Mouse (Mus musculus) erythroid progenitor cell, adult 5-6 weeks (primary cell): ENCODE data around the gene Il20rb. TPM values are rescaled to one million over a fixed set of nuclear protein-coding genes. Genes with fewer than 3 reads are reported as not detected.
A peak's percentile ranks its signal among the peaks of the same experiment; 100 is the strongest.

ENCODE experiments used
- ATAC-seq: replicated peaks from 2 replicates; pipeline ENCODE4 v1.8.0; 2016; ENCODE audit warnings: moderate number of reproducible peaks, mild to moderate bottlenecking, moderate TSS enrichment, inconsistent platforms; ENCODE audit not compliant: poor library complexity, low FRiP score, severe bottlenecking
- total RNA-seq, 2 experiments: library from RNA; stranded (forward) in 1 of 2; stranded (reverse) in 1 of 2; fragments of 150-400 nt in 1 of 2; fragments of 186-747, 209-891 nt in 1 of 2; gene quantifications; 2 replicates each; pipeline versions ENCODE4 v1.2.3 to v1.2.4; 2015 to 2017; ENCODE audit warnings: low replicate concordance in 2 of 2

Gene Il20rb
- total RNA-seq, 2 experiments from 2014 or later = not detected

GRCm38 (mm10) chr9:100472931-100473330, 13.7 kb downstream of the Il20rb start:
- no peak for ATAC-seq

DNA sequence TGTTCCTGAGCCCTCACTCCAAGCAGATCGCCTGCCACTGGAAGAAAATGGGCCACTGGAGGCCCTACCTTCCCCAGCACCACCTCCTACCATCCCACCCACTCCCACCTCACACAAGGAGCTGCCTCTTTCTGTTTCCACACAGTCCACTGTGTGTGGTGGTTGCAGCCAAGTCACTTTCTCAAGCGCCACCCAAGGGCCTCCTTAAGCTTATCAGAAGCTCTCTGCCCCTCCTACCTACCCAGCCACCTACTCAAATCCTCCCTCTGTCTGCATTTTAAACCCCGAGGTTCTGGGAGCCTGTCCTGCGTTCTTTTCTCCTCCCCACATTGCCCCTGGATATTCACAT, 15.0 kb downstream of the Il20rb start:
- ATAC-seq = no peak; the same call in 1 of the 2 replicates

DNA sequence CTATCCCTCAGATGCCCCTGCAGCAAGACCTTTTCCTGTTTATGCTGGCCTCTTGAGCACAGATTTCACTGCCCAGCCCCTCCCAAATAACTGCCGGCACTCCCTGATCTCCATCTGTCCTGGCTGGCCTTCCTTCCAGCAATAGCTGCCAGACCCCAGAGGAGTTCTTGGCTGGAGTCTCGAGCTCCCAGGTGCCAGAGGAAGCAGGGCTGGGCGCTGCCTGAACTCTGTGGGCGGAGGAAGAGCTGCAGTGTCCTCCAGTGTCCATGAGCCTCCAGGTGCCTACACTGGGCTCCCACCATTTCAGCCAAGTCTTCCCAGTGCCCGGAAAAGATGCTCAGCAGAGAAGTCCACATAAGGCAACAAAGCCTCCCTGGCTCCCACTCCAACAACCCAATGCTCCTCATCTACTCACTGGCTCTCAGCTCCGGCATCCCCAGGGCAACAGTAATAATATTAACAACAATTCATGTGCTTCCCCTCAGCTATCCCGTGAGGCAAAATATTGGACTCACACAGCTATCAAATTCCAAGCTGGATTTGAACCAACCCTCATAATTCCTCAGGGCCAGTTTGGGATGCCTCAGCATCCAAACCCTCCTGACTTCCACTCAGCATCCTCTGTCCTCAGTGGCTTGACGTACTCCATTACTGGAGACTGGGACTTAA, 15.5 kb downstream of the Il20rb start:
- no peak for ATAC-seq

DNA sequence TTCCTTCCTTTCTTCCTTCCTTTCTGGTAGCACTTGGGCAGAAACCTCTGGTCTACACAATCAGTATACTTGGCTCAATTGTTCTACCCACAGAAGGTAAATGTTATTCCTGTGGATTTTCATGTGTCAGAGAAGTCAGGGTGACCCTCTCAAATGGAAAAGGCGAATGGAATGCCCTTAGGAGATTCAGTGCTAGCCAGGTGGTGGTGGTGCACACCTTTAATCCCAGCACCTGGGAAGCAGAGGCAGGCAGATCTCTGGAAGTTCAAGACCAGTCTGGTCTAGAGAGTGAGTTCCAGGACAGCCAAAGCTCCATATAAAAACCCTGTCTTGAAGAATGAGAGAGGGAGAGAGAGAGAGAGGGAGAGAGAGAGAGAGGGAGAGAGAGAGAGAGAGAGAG, 16.4 kb downstream of the Il20rb start:
- ATAC-seq = no peak

- ATAC-seq = no peak
Observed at GRCm38 (mm10) chr9:100469681-100470080, 16.9 kb downstream of the Il20rb start.

- ATAC-seq = no peak
Observed at GRCm38 (mm10) chr9:100468151-100468550, 18.4 kb downstream of the Il20rb start.

GRCm38 (mm10) chr9:100467653-100468052, 18.9 kb downstream of the Il20rb start:
- ATAC-seq = no peak

GRCm38 (mm10) chr9:100466743-100467142, 19.8 kb downstream of the Il20rb start:
- no peak for ATAC-seq

- ATAC-seq = no peak
Observed at GRCm38 (mm10) chr9:100465988-100466387, 20.6 kb downstream of the Il20rb start.

DNA sequence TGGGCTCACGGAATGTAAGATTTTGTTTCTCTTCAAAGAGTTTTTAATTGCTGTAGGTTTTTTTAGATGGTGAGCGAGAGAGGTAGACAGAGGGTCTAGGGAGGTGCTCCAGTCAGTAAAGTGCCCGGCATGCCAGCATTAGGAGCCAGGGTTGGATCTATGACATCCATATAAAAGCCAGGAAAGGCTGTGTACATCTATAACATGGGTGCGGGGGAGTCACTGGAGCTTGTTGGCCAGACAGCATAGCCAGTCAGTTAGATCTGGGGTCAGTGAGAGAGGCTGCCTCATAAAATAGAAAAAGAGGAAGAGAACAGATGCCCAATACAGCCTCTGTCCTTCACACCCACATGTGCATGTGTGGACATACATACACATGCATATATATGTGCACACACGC, 21.2 kb downstream of the Il20rb start:
- no peak for ATAC-seq

- ATAC-seq = no peak
Observed at GRCm38 (mm10) chr9:100463771-100464170, 22.8 kb downstream of the Il20rb start.

DNA sequence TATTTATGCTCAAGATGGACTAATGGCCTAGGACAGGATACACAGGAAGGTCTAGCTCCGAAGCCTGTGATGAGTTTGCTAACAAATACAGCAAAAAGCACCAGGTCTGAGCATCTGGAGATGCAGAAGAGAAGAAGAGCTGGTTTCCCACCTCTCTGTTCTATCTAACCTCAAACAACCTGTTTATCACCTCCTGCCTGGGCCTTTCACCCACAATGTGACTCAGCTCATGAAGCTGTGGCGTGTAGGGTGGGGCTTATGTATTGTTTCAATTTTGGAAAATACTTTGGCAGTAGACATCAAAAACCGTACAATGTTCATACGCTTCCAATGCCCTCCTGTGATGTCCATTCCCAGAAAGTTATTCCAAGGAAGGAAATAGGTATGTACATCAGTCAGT, 24.5 kb downstream of the Il20rb start:
- no peak for ATAC-seq

DNA sequence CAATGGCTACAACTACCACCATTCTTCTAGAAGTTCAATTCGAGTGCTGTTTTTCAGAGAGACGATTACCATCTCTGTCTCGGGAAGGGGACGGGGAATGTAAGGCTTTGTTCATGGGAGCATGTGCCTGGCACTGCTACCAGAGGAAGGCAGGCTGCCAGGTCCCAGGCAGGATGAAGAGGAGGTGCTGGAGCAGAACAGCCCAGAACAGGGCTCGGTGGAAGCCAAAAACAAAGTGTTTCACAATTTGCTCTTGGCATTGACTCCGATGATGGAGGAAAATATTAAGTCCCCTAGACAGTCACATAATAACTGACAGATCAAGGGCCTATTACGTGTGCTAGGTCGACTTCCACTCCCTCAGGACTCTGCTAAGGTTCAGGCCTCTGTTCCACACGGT, 24.9 kb downstream of the Il20rb start:
- no peak for ATAC-seq

GRCm38 (mm10) chr9:100460203-100460602, 26.4 kb downstream of the Il20rb start:
- no peak; the same call in 1 of the 2 replicates for ATAC-seq

GRCm38 (mm10) chr9:100457971-100458681, 28.5 kb downstream of the Il20rb start:
- ATAC-seq = no peak

DNA sequence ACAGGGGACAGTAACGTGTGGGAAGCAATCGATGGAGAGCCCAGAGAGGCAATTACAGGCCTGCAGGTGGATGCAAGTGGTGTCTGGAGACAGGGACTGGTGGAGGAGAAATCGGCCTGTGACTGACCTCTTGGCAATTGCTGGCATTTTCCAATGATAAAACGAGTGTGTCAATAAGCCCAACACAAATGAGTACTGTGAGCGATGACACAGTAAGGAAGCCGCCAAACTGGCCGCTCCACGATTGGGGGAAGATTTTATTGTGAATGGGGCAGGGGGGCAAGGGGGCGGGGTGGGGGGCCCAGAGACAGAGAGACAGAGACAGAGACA, 32.0 kb downstream of the Il20rb start:
- no peak; the same call in 1 of the 2 replicates for ATAC-seq

DNA sequence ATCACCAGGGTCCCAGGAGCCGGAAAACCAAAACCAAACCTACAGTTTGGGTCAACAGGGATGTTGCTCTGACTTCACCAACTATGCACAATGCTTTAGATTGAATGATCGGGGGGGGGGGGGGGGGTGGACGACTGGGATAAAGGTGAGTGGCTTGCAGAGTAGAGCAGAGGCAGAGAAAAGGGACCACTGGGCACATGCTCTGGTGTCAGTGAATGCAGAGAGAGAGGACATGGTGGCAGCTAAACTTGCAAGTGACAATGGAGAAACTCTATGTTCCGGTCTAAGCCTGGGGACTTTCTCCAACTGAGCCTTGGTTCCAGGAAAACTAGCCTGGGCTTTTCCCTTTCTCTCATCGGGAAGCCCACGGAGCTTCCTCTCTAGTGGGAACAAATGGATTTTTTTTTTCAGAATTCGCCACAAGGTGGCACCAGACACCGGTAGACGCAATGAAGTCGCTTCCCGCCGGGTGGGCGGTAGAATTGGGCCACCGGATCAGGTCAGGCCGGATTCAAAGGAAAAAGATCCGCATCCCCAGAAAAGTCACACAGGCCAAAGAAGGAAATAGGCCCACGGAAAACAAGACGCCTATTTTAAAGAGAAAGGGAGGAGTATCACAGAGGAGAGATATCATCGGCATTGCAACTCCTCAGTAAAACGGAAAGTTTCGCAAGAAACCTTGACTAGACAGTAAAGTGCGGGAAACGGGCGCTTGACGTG, 32.5 kb downstream of the Il20rb start:
- ATAC-seq = peak; percentile 72

DNA sequence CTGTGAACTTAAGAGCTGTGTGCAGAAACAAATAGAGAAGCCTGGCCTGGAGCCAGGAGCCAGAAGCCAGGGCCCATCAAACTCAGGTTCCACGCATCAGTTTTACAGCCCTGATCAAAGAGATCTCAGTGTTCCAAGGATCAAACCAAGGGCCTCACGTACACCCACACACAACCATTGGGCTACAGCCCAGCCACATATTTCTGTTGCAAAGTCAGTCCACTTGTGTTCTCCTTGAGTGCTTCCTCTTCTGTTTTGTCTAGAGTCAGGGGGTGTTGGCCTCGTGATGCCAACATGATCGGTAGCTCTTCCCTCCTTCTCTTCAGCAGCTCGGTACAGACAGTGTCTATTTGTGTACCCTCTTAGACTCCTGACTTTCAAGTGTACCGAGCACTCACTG, 34.2 kb downstream of the Il20rb start:
- no peak for ATAC-seq

DNA sequence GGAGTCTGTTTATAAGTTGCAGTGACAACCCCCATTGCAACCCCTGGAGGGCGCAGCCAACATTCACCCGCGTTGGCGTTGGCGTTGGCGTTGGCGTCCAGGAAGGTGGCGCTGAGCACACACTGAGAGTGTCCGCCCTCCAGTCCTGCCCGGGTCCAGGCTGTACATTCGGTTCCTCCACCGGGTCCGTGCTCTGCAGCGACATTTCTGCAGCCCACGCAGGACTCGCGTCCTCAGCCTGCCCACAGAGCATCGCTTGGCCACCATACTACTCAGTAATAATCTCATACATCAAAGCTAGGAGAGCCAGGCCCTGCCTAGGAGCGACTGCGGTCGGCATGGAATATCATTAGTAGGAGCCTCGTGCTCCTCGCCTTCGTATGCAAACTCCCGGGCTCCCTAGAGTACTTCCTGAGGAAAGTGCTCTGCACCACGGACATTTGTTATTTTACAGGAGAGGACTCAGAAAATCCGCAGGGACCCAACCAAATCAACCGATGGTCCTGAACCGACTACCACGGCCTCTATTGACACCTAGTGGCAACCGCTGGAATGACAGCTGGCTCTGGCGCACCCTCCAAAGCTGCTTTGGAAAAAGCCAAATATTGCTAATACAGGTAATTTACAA, 40.4 kb downstream of the Il20rb start:
- peak; percentile 67 for ATAC-seq

GRCm38 (mm10) chr9:100440111-100440790, 46.3 kb downstream of the Il20rb start:
- no peak for ATAC-seq
